Mouse (Mus musculus) heart, embryonic 13.5 days (tissue): ENCODE results near the gene Defb45. TPM values are rescaled to one million over a fixed set of nuclear protein-coding genes. Genes with fewer than 3 reads are reported as not detected.

Source experiments
- ATAC-seq: fragments of 200-750 bp; cut with Nextera tagmentation; 2 replicates; pipeline ENCODE4 v1.8.0; 2017; ENCODE audit warnings: moderate TSS enrichment; ENCODE audit not compliant: insufficient number of reproducible peaks, low FRiP score, low TSS enrichment; ENCODE audit errors: extremely low read depth
- H3K27ac ChIP-seq: fragments of 300-500 bp; sonication (generic); replicated peaks from 2 replicates; pipeline ENCODE4 v1.5.1; 2015; ENCODE audit warnings: moderate library complexity, mild to moderate bottlenecking, inconsistent platforms
- H3K27me3 ChIP-seq: fragments of 300-500 bp; sonication (generic); replicated peaks from 2 replicates; pipeline ENCODE4 v1.6.1; 2015; ENCODE audit warnings: mild to moderate bottlenecking, inconsistent platforms
- H3K36me3 ChIP-seq: fragments of 300-500 bp; sonication (generic); 2 replicates; pipeline ENCODE4 v1.6.1; 2015; ENCODE audit warnings: mild to moderate bottlenecking, inconsistent platforms
- H3K4me1 ChIP-seq: fragments of 300-500 bp; sonication (generic); 2 replicates; pipeline ENCODE4 v1.6.1; 2015; ENCODE audit warnings: inconsistent platforms
- H3K4me2 ChIP-seq: fragments of 300-500 bp; sonication (generic); 2 replicates; pipeline ENCODE4 v1.6.1; 2015; ENCODE audit warnings: inconsistent platforms, mild to moderate bottlenecking, moderate library complexity
- H3K4me3 ChIP-seq: fragments of 300-500 bp; sonication (generic); 2 replicates; pipeline ENCODE4 v1.5.1; 2015; ENCODE audit warnings: moderate library complexity, mild to moderate bottlenecking, inconsistent platforms
- H3K9ac ChIP-seq: fragments of 300-500 bp; sonication (generic); 2 replicates; pipeline ENCODE4 v1.6.1; 2015; ENCODE audit warnings: inconsistent platforms, mild to moderate bottlenecking, moderate library complexity
- H3K9me3 ChIP-seq: fragments of 300-500 bp; sonication (generic); 2 replicates; pipeline ENCODE4 v1.6.1; 2016; ENCODE audit warnings: inconsistent platforms
- WGBS: fragments of 180-500 bp; shearing (Covaris S2); methylation state at CpG from one replicate; pipeline ENCODE4 v1.1.7; 2015; ENCODE audit warnings: mixed read lengths; 5-methylcytosine and 5-hydroxymethylcytosine counted together
- polyA plus RNA-seq: library from polyadenylated mRNA; unstranded; fragments of >200 nt; fragmentation: Nextera tagmentation; extraction: Ambion mirVana; gene quantifications from 2 replicates; pipeline ENCODE4 v1.2.1, GENCODE M21; 2015

The Defb45 gene
- polyA plus RNA-seq, 1 experiment from 2014 or later = not detected

- Histone ChIP-seq H3K36me3 (no peaks in the 10 kb centered on the region), H3K27me3 (peaks cover 2% of the 10 kb centered on the region; the same call in 1 of the 2 replicates), H3K4me1 (no peaks in the 10 kb centered on the region), H3K4me2 (no peak overlapping the region), H3K9ac (no peak overlapping the region), H3K9me3 (no peaks in the 10 kb centered on the region), H3K4me3 (no peak overlapping the region), H3K27ac (no peak overlapping the region)
- 81% methylated on average over 6 of the region's 6 CpGs for WGBS
- ATAC-seq = no peak
Observed at GRCm38 (mm10) chr2:152570313-152570712, 28.9 kb downstream of the Defb45 start.

- H3K4me1 ChIP-seq = no peaks in the 10 kb centered on the region
Observed at GRCm38 (mm10) chr2:152569881-152570280, 29.3 kb downstream of the Defb45 start.

GRCm38 (mm10) chr2:152569038-152569437 lies 30.2 kb downstream of the Defb45 start, which contains the start of gene Gm17416:
Gene Gm17416, plus strand, starts transcription at chr2:152569338.
- no peak for ATAC-seq
- Histone ChIP-seq H3K4me1 (no peaks in the 10 kb centered on the region), H3K4me3 (no peak within 1 kb of the TSS), H3K9ac (no peak within 1 kb of the TSS), H3K27ac (no peak within 1 kb of the TSS), H3K36me3 (no peaks in the 10 kb centered on the region), H3K27me3 (peaks cover 2% of the 10 kb centered on the region; the same call in 1 of the 2 replicates), H3K4me2 (no peak within 1 kb of the TSS), H3K9me3 (no peaks in the 10 kb centered on the region)
- 80% methylated on average over 5 of the region's 5 CpGs for WGBS

More at GRCm38 (mm10) chr2:152569881-152570280, 29.3 kb downstream of the Defb45 start:
- Histone ChIP-seq H3K9ac (no peak overlapping the region), H3K4me2 (no peak overlapping the region), H3K9me3 (no peaks in the 10 kb centered on the region), H3K27me3 (peaks cover 2% of the 10 kb centered on the region; the same call in 1 of the 2 replicates), H3K27ac (no peak overlapping the region), H3K36me3 (no peaks in the 10 kb centered on the region), H3K4me3 (no peak overlapping the region)
- WGBS = 70% methylated on average over 4 of the region's 4 CpGs
- no peak for ATAC-seq

DNA sequence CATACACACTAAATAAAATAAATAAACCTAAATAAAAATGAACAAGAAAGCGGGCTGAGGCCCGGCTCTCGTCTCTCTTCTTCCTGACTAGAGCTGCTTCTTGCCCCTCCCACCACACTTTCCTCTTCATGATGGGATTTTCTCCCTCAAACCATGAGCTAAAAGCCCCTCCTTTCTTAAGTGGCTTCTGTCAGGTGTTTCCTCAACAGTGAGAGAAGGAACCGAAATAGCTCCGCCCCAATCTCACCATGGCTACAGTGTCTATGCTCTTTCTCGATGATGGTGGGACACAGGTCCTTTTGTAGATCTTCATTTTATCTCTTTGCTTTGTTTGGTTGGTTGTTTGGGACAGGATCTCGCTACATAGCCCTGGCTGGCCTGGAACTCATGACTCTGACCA lies 42.5 kb downstream of the Defb45 start:
- peaks cover 8% of the 10 kb centered on the region; the same call in 1 of the 2 replicates for H3K27me3 ChIP-seq
- no peak overlapping the region for H3K27ac ChIP-seq
- 0 out of 2 replicates have a peak, but pooled peaks cover 3% of the 10 kb centered on the region for H3K4me1 ChIP-seq
- no peak overlapping the region for H3K4me3 ChIP-seq
- no peaks in the 10 kb centered on the region for H3K36me3 ChIP-seq
- ATAC-seq = no peak
- H3K9ac ChIP-seq = no peak overlapping the region
- no peak overlapping the region for H3K4me2 ChIP-seq
- H3K9me3 ChIP-seq = no peaks in the 10 kb centered on the region
- 81% methylated on average over 7 of the region's 7 CpGs for WGBS

DNA sequence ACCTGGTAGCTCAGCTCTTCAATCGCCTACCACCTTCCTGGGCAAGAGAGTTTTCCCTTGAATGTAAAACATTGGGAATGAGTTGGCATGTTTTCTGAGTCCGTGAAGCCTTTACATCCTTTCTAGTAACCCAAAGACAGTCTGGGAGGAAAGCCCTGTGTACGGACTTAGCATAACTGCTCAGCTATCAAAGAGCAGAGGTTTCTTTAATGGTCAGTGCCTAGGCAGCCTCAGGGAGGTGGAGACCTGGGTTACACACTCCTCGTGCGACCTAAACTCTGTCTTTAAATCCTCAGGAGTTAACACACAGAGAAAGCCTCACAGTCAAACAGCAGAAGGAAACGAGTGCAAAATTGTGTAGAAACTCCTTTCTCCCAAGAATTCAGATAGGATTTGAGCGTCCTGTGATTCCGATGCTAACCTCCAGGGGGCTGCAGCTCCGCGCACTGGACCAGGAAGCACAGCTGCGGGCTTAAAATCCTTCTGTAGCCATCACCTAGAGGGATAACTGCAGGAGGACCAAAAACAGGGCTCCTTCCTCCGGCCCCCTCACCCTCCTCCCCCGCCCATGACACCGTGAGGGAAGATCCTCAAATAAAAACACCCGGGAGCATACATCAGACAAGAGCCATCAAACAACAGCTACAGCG lies 45.3 kb downstream of the Defb45 start:
- peak overlapping the region; percentile 16; the same call in 1 of the 2 replicates for H3K4me3 ChIP-seq
- peaks cover 8% of the 10 kb centered on the region; the same call in 1 of the 2 replicates for H3K27me3 ChIP-seq
- H3K9ac ChIP-seq = 0 out of 2 replicates have a peak overlapping the region, but pooled peaks have one; percentile 47
- 0 out of 2 replicates have a peak, but pooled peaks cover 3% of the 10 kb centered on the region for H3K4me1 ChIP-seq
- no peaks in the 10 kb centered on the region for H3K9me3 ChIP-seq
- WGBS = 10% methylated on average over 16 of the region's 16 CpGs
- H3K36me3 ChIP-seq = no peaks in the 10 kb centered on the region
- H3K4me2 ChIP-seq = peak overlapping the region; percentile 52
- no peak for ATAC-seq
- H3K27ac ChIP-seq = no peak overlapping the region

- Histone ChIP-seq H3K27ac (no peak overlapping the region), H3K27me3 (no peaks in the 10 kb centered on the region), H3K9me3 (no peaks in the 10 kb centered on the region), H3K36me3 (no peaks in the 10 kb centered on the region), H3K4me1 (peaks cover 8% of the 10 kb centered on the region; the same call in 1 of the 2 replicates), H3K4me2 (no peak overlapping the region), H3K9ac (no peak overlapping the region), H3K4me3 (no peak overlapping the region)
- ATAC-seq = no peak
- 73% methylated on average over 5 of the region's 5 CpGs for WGBS
Observed at GRCm38 (mm10) chr2:152548124-152548523, 51.1 kb downstream of the Defb45 start.

DNA sequence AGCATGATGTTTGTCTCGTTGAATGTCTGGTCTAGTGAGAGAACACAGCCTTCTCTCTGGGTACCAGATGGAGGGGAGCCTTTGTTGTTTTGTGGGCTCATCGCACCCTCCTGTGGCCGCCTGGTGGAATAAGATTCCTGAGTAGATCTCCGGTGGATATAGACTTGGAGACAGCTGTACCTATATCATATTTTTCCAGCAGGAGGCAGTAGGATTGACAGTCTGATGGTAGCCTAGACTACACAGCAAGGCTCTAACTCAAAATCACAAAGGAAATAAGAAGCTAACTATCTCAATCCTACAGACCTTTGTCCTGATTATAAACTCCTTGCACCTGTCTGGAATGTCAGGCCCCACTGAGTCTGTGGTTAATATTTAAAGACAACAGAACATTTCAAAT lies 54.5 kb downstream of the Defb45 start:
- ATAC-seq = no peak
- Histone ChIP-seq H3K4me3 (no peak overlapping the region), H3K9ac (no peak overlapping the region), H3K27ac (no peak overlapping the region), H3K4me1 (peaks cover 8% of the 10 kb centered on the region; the same call in 1 of the 2 replicates), H3K4me2 (no peak overlapping the region), H3K27me3 (no peaks in the 10 kb centered on the region), H3K9me3 (0 out of 2 replicates have a peak, but pooled peaks cover 4% of the 10 kb centered on the region), H3K36me3 (no peaks in the 10 kb centered on the region)
- WGBS = 19% methylated on average over 4 of the region's 4 CpGs

- Histone ChIP-seq H3K36me3 (no peaks in the 10 kb centered on the region), H3K4me2 (no peak overlapping the region), H3K9ac (no peak overlapping the region), H3K27me3 (no peaks in the 10 kb centered on the region), H3K9me3 (0 out of 2 replicates have a peak, but pooled peaks cover 4% of the 10 kb centered on the region), H3K27ac (no peak overlapping the region), H3K4me3 (no peak overlapping the region), H3K4me1 (peaks cover 8% of the 10 kb centered on the region; the same call in 1 of the 2 replicates)
- no peak for ATAC-seq
- 55% methylated on average over 4 of the region's 4 CpGs for WGBS
Observed at GRCm38 (mm10) chr2:152543478-152543877, 55.7 kb downstream of the Defb45 start.

Other genes with a start within 250 kb of the Defb45 start
- 2.5 and 3.7 TPM in 2 replicates for gene Nrsn2, start 222.8 kb downstream of the Defb45 start, polyA plus RNA-seq
- 8.0 and 8.2 TPM in 2 replicates for gene Sox12, start 201.3 kb downstream of the Defb45 start, polyA plus RNA-seq
- gene Zcchc3, start 184.4 kb downstream of the Defb45 start, polyA plus RNA-seq = 35.1 and 35.9 TPM in 2 replicates
- 1.8 and 2.2 TPM in 2 replicates for gene 6820408C15Rik, start 183.8 kb downstream of the Defb45 start, polyA plus RNA-seq
- not detected in 2 replicates for gene Defb23, start 134.8 kb downstream of the Defb45 start, polyA plus RNA-seq
- gene Defb20, start 122.3 kb downstream of the Defb45 start, polyA plus RNA-seq = not detected in 2 replicates
- not detected in 2 replicates for gene Defb22, start 109.3 kb downstream of the Defb45 start, polyA plus RNA-seq
- gene Defb26, start 87.7 kb downstream of the Defb45 start, polyA plus RNA-seq = not detected in 2 replicates
- gene Defb28, start 81.1 kb downstream of the Defb45 start, polyA plus RNA-seq = not detected in 2 replicates
- not detected in 2 replicates for gene Defb29, start 59.3 kb downstream of the Defb45 start, polyA plus RNA-seq
- not detected in 2 replicates for gene Gm17416, start 30.1 kb downstream of the Defb45 start, polyA plus RNA-seq
- not detected in 2 replicates for gene Defb21, start 26.7 kb downstream of the Defb45 start, polyA plus RNA-seq
- 0.75 and 1.0 TPM in 2 replicates for gene Defb19, start 19.1 kb downstream of the Defb45 start, polyA plus RNA-seq
- not detected in 2 replicates for gene Defb36, start 4.9 kb upstream of the Defb45 start, polyA plus RNA-seq
- gene Defb25, start 23.7 kb upstream of the Defb45 start, polyA plus RNA-seq = 0.68 and 1.1 TPM in 2 replicates
- 10.5 and 12.6 TPM in 2 replicates for gene Rem1, start 27.6 kb upstream of the Defb45 start, polyA plus RNA-seq
- 81.9 and 84.7 TPM in 2 replicates for gene H13, start 70.1 kb upstream of the Defb45 start, polyA plus RNA-seq
- gene Mcts2, start 87.6 kb upstream of the Defb45 start, polyA plus RNA-seq = 23.0 and 25.3 TPM in 2 replicates
- gene Id1, start 136.9 kb upstream of the Defb45 start, polyA plus RNA-seq = 56.7 and 58.8 TPM in 2 replicates
- 11.8 and 13.4 TPM in 2 replicates for gene Cox4i2, start 154.8 kb upstream of the Defb45 start, polyA plus RNA-seq
- gene Bcl2l1, start 232.3 kb upstream of the Defb45 start, polyA plus RNA-seq = 59.6 and 62.8 TPM in 2 replicates
- 51.1 and 55.5 TPM in 2 replicates for gene Tpx2, start 248.6 kb upstream of the Defb45 start, polyA plus RNA-seq